Mouse (Mus musculus) erythroblast, embryonic 14.5 days (primary cell): ENCODE measurements around the gene Ccdc194.

ENCODE experiments used
- GATA1 ChIP-seq: IDR thresholded peaks from 2 replicates; pipeline ENCODE4 v1.6.1; 2012; ENCODE audit warnings: low read length, inconsistent platforms, mixed read lengths
- TAL1 ChIP-seq: IDR thresholded peaks from 3 replicates; pipeline ENCODE4 v1.6.1; 2012; ENCODE audit warnings: low read length, inconsistent platforms, mixed read lengths

DNA sequence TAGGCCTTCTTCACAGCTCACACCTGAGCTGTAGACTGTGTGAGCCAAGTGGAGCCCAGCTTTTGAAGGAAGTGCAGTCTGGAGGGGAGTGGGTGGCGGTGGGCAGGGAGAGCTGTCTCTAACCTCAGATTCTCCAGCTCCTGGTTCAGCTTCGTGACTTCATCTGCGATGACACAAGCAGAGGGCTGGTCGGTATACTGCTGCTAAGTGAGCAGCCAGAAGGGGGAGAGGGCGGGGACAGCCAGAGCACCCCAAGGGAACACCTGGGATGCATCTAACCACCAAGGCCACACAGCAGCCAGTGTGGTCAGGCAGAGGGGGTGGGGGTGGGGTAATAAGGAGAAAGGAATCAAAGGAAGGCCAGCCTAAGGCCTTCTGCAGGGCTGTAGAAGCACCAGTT, 10.2 kb upstream of the Ccdc194 start:
- no peak for TF ChIP-seq TAL1
- no peak for TF ChIP-seq GATA1
